Mouse (Mus musculus) heart, embryonic 13.5 days (tissue): ENCODE measurements around the gene Hsd3b5. TPM values are rescaled to one million over a fixed set of nuclear protein-coding genes. Genes with fewer than 3 reads are reported as not detected.
"Not testable (repeated sequence)": the region's sequence is repeated elsewhere in the genome, so short reads cannot be mapped to it uniquely, and the experiment has no call there.

Experiments
- ATAC-seq: fragments of 200-750 bp; cut with Nextera tagmentation; 2 replicates; pipeline ENCODE4 v1.8.0; 2017; ENCODE audit warnings: moderate TSS enrichment; ENCODE audit not compliant: insufficient number of reproducible peaks, low FRiP score, low TSS enrichment; ENCODE audit errors: extremely low read depth
- H3K27ac ChIP-seq: fragments of 300-500 bp; sonication (generic); replicated peaks from 2 replicates; pipeline ENCODE4 v1.5.1; 2015; ENCODE audit warnings: moderate library complexity, mild to moderate bottlenecking, inconsistent platforms
- H3K27me3 ChIP-seq: fragments of 300-500 bp; sonication (generic); replicated peaks from 2 replicates; pipeline ENCODE4 v1.6.1; 2015; ENCODE audit warnings: mild to moderate bottlenecking, inconsistent platforms
- H3K36me3 ChIP-seq: fragments of 300-500 bp; sonication (generic); 2 replicates; pipeline ENCODE4 v1.6.1; 2015; ENCODE audit warnings: mild to moderate bottlenecking, inconsistent platforms
- H3K4me1 ChIP-seq: fragments of 300-500 bp; sonication (generic); 2 replicates; pipeline ENCODE4 v1.6.1; 2015; ENCODE audit warnings: inconsistent platforms
- H3K4me2 ChIP-seq: fragments of 300-500 bp; sonication (generic); 2 replicates; pipeline ENCODE4 v1.6.1; 2015; ENCODE audit warnings: inconsistent platforms, mild to moderate bottlenecking, moderate library complexity
- H3K4me3 ChIP-seq: fragments of 300-500 bp; sonication (generic); 2 replicates; pipeline ENCODE4 v1.5.1; 2015; ENCODE audit warnings: moderate library complexity, mild to moderate bottlenecking, inconsistent platforms
- H3K9ac ChIP-seq: fragments of 300-500 bp; sonication (generic); 2 replicates; pipeline ENCODE4 v1.6.1; 2015; ENCODE audit warnings: inconsistent platforms, mild to moderate bottlenecking, moderate library complexity
- H3K9me3 ChIP-seq: fragments of 300-500 bp; sonication (generic); 2 replicates; pipeline ENCODE4 v1.6.1; 2016; ENCODE audit warnings: inconsistent platforms
- WGBS: fragments of 180-500 bp; shearing (Covaris S2); methylation state at CpG from one replicate; pipeline ENCODE4 v1.1.7; 2015; ENCODE audit warnings: mixed read lengths; 5-methylcytosine and 5-hydroxymethylcytosine counted together
- polyA plus RNA-seq: library from polyadenylated mRNA; unstranded; fragments of >200 nt; fragmentation: Nextera tagmentation; extraction: Ambion mirVana; gene quantifications from 2 replicates; pipeline ENCODE4 v1.2.1, GENCODE M21; 2015

Gene Hsd3b5
- polyA plus RNA-seq, 1 experiment from 2014 or later = not detected

GRCm38 (mm10) chr3:98581024-98581423 is 49.0 kb downstream of the Hsd3b5 start:
- not testable (repeated sequence) for H3K4me3 ChIP-seq, H3K4me1 ChIP-seq, H3K9me3 ChIP-seq, H3K36me3 ChIP-seq, H3K27me3 ChIP-seq, H3K9ac ChIP-seq, H3K27ac ChIP-seq, H3K4me2 ChIP-seq, ATAC-seq
- WGBS = 50% methylated on average over 1 of the region's 1 CpGs

Other genes with a start within 250 kb of the Hsd3b5 start
- gene Zfp697, start 247.8 kb downstream of the Hsd3b5 start, polyA plus RNA-seq = 7.3 and 8.3 TPM in 2 replicates
- not detected in 2 replicates for gene Gm4450, start 173.1 kb downstream of the Hsd3b5 start, polyA plus RNA-seq
- gene Hsd3b4, start 119.7 kb downstream of the Hsd3b5 start, polyA plus RNA-seq = not detected in 2 replicates
- not detected in 2 replicates for gene Gm10681, start 41.4 kb downstream of the Hsd3b5 start, polyA plus RNA-seq
- 0.05 TPM in 1 of 2 replicates, not detected in the other for gene Hsd3b2, start 94.3 kb upstream of the Hsd3b5 start, polyA plus RNA-seq
- gene Hsd3b3, start 132.9 kb upstream of the Hsd3b5 start, polyA plus RNA-seq = not detected in 2 replicates
- gene Hsd3b6, start 184.2 kb upstream of the Hsd3b5 start, polyA plus RNA-seq = 63.0 and 122 TPM in 2 replicates
- gene Hsd3b1, start 229.5 kb upstream of the Hsd3b5 start, polyA plus RNA-seq = 0.98 and 1.1 TPM in 2 replicates